Mouse (Mus musculus): ENCODE results near the gene Rtn1. TPM values are rescaled to one million over a fixed set of nuclear protein-coding genes. Genes with fewer than 3 reads are reported as not detected.
A peak's percentile ranks its signal among the peaks of the same experiment; 100 is the strongest.

Gene Rtn1
- total and polyA plus RNA-seq, 2 experiments from 2014 or later: 1,894 to 3,445 TPM

GRCm38 (mm10) chr12:72365231-72366103, 43.4 kb downstream of the Rtn1 start:
- no peak for TF ChIP-seq CTCF (IDR thresholded peaks at IDR 0.05; ENCODE audit: low read depth)
- H3K4me3 ChIP-seq (ENCODE audit: low read length): no peak overlapping the region
- H3K4me2 ChIP-seq (ENCODE audit: low read depth, low read length): no peak overlapping the region
- H3K4me1 ChIP-seq (ENCODE audit: insufficient read depth, low read length): peaks cover 20% of the 10 kb centered on the region
- DNase-seq (ENCODE audit: low spot score) (peak; percentile 43), ATAC-seq (peak; percentile 45)
- H3K27me3 ChIP-seq (ENCODE audit: insufficient read depth, low read length): no peaks in the 10 kb centered on the region
- whole genome bisulfite sequencing: 29% methylated on average over 12 of the region's 12 CpGs
- peak overlapping the region; percentile 65 for H3K27ac ChIP-seq
- H3K9ac ChIP-seq (replicated peaks; ENCODE audit: low read length): no peak overlapping the region
- no peaks in the 10 kb centered on the region for H3K36me3 ChIP-seq (ENCODE audit: insufficient read depth, low read length)
- no peaks in the 10 kb centered on the region for H3K9me3 ChIP-seq (ENCODE audit: low read length)

- 66% methylated on average over 5 of the region's 5 CpGs for WGBS
- no peak overlapping the region for H3K4me3 ChIP-seq (ENCODE audit: low read length)
- no peak overlapping the region for H3K4me2 ChIP-seq (ENCODE audit: low read depth, low read length)
- ATAC-seq (no peak), DNase-seq (ENCODE audit: low spot score) (no peak)
- no peaks in the 10 kb centered on the region for H3K36me3 ChIP-seq (ENCODE audit: insufficient read depth, low read length)
- no peak for TF ChIP-seq CTCF (IDR thresholded peaks at IDR 0.05; ENCODE audit: low read depth)
- H3K4me1 ChIP-seq (ENCODE audit: insufficient read depth, low read length): peaks cover 20% of the 10 kb centered on the region
- no peaks in the 10 kb centered on the region for H3K9me3 ChIP-seq (ENCODE audit: low read length)
- no peaks in the 10 kb centered on the region for H3K27me3 ChIP-seq (ENCODE audit: insufficient read depth, low read length)
- H3K9ac ChIP-seq (replicated peaks; ENCODE audit: low read length): no peak overlapping the region
- peak overlapping the region; percentile 65; the same call in 1 of the 2 replicates for H3K27ac ChIP-seq
Observed at GRCm38 (mm10) chr12:72364543-72364942, 44.3 kb downstream of the Rtn1 start.

GRCm38 (mm10) chr12:72361701-72362354, 47.0 kb downstream of the Rtn1 start:
- H3K4me1 ChIP-seq (ENCODE audit: insufficient read depth, low read length): peaks cover 25% of the 10 kb centered on the region
- 78% methylated on average over 9 of the region's 9 CpGs for WGBS
- no peak for TF ChIP-seq CTCF (IDR thresholded peaks at IDR 0.05; ENCODE audit: low read depth)

GRCm38 (mm10) chr12:72360926-72361615, 47.8 kb downstream of the Rtn1 start:
- Histone ChIP-seq H3K36me3 (ENCODE audit: insufficient read depth, low read length) (no peaks in the 10 kb centered on the region), H3K4me3 (ENCODE audit: low read length) (no peak overlapping the region), H3K27ac (no peak overlapping the region), H3K27me3 (ENCODE audit: insufficient read depth, low read length) (no peaks in the 10 kb centered on the region), H3K9me3 (ENCODE audit: low read length) (no peaks in the 10 kb centered on the region), H3K4me1 (ENCODE audit: insufficient read depth, low read length) (peaks cover 19% of the 10 kb centered on the region), H3K4me2 (ENCODE audit: low read depth, low read length) (no peak overlapping the region), H3K9ac (replicated peaks; ENCODE audit: low read length) (no peak overlapping the region)
- DNase-seq (ENCODE audit: low spot score) (no peak), ATAC-seq (no peak)
- WGBS: 54% methylated on average over 5 of the region's 5 CpGs
- no peak for TF ChIP-seq CTCF (IDR thresholded peaks at IDR 0.05; ENCODE audit: low read depth)

More at GRCm38 (mm10) chr12:72361701-72362354, 47.0 kb downstream of the Rtn1 start:
- Histone ChIP-seq H3K27ac (no peak overlapping the region), H3K9me3 (ENCODE audit: low read length) (no peaks in the 10 kb centered on the region), H3K27me3 (ENCODE audit: insufficient read depth, low read length) (no peaks in the 10 kb centered on the region), H3K36me3 (ENCODE audit: insufficient read depth, low read length) (no peaks in the 10 kb centered on the region), H3K4me3 (ENCODE audit: low read length) (no peak overlapping the region), H3K4me2 (ENCODE audit: low read depth, low read length) (no peak overlapping the region), H3K9ac (replicated peaks; ENCODE audit: low read length) (no peak overlapping the region)
- no peak for DNase-seq (ENCODE audit: low spot score)
- no peak for ATAC-seq

- no peak overlapping the region for H3K9ac ChIP-seq (replicated peaks; ENCODE audit: low read length)
- peaks cover 7% of the 10 kb centered on the region for H3K4me1 ChIP-seq (ENCODE audit: insufficient read depth, low read length)
- no peak overlapping the region for H3K4me2 ChIP-seq (ENCODE audit: low read depth, low read length)
- no peaks in the 10 kb centered on the region for H3K36me3 ChIP-seq (ENCODE audit: insufficient read depth, low read length)
- TF ChIP-seq CTCF (IDR thresholded peaks at IDR 0.05; ENCODE audit: low read depth): no peak
- DNase-seq (ENCODE audit: low spot score) (no peak), ATAC-seq (no peak)
- WGBS: 65% methylated on average over 3 of the region's 3 CpGs
- no peak overlapping the region for H3K4me3 ChIP-seq (ENCODE audit: low read length)
- no peak overlapping the region for H3K27ac ChIP-seq
- no peaks in the 10 kb centered on the region for H3K9me3 ChIP-seq (ENCODE audit: low read length)
- H3K27me3 ChIP-seq (ENCODE audit: insufficient read depth, low read length): no peaks in the 10 kb centered on the region
Observed at GRCm38 (mm10) chr12:72359903-72360302, 49.0 kb downstream of the Rtn1 start.

- TF ChIP-seq CTCF (IDR thresholded peaks at IDR 0.05; ENCODE audit: low read depth): no peak
- DNase-seq (ENCODE audit: low spot score): no peak
- 36% methylated on average over 11 of the region's 11 CpGs for WGBS
Observed at GRCm38 (mm10) chr12:72357667-72358420, 51.0 kb downstream of the Rtn1 start.

More at GRCm38 (mm10) chr12:72357667-72358420, 51.0 kb downstream of the Rtn1 start:
- H3K4me2 ChIP-seq (ENCODE audit: low read depth, low read length): no peak overlapping the region
- H3K4me1 ChIP-seq (ENCODE audit: insufficient read depth, low read length): peaks cover 5% of the 10 kb centered on the region; the same call in 1 of the 2 replicates
- no peaks in the 10 kb centered on the region for H3K36me3 ChIP-seq (ENCODE audit: insufficient read depth, low read length)
- H3K4me3 ChIP-seq (ENCODE audit: low read length): no peak overlapping the region
- no peaks in the 10 kb centered on the region for H3K27me3 ChIP-seq (ENCODE audit: insufficient read depth, low read length)
- no peaks in the 10 kb centered on the region for H3K9me3 ChIP-seq (ENCODE audit: low read length)
- H3K27ac ChIP-seq: peak overlapping the region; percentile 32
- peak; percentile 70 for ATAC-seq
- no peak overlapping the region for H3K9ac ChIP-seq (replicated peaks; ENCODE audit: low read length)
